Comparison of ENCODE assay signal across 24 mouse cellular contexts in genomic region chr1:140588302-140588701, GRCm38 (mm10).
"Had no signal": no experiment of that assay in that cellular context is flagged by ENCODE, and none has a peak within 500 bp of the region (broad histone marks: within the 10 kb centered on the region; RNA-seq: fewer than 3 reads in every experiment).

No protein-coding gene starts in this region.

- H3K4me1 ChIP-seq: heart, embryonic 10.5 days; heart, embryonic 12.5 days; hindbrain, embryonic 13.5 days; hindbrain, embryonic 15.5 days; kidney, embryonic 15.5 days; limb, embryonic 13.5 days; limb, embryonic 15.5 days; liver, embryonic 12.5 days had no signal

- H3K27ac ChIP-seq: heart, embryonic 10.5 days; hindbrain, embryonic 13.5 days; hindbrain, embryonic 15.5 days; hindbrain, postnatal 0 days; kidney, embryonic 15.5 days; kidney, postnatal 0 days; limb, embryonic 13.5 days; limb, embryonic 15.5 days; liver, embryonic 12.5 days had no signal

- H3K4me2 ChIP-seq: heart, embryonic 12.5 days; hindbrain, embryonic 13.5 days; hindbrain, embryonic 15.5 days; kidney, embryonic 15.5 days; limb, embryonic 13.5 days; limb, embryonic 15.5 days; liver, embryonic 12.5 days had no signal

- H3K27me3 ChIP-seq: heart, embryonic 12.5 days; hindbrain, embryonic 13.5 days; hindbrain, embryonic 15.5 days; kidney, embryonic 15.5 days; limb, embryonic 13.5 days; limb, embryonic 15.5 days; liver, embryonic 12.5 days had no signal

- H3K36me3 ChIP-seq: heart, embryonic 10.5 days; heart, embryonic 12.5 days; hindbrain, embryonic 13.5 days; hindbrain, embryonic 15.5 days; kidney, embryonic 15.5 days; limb, embryonic 13.5 days; limb, embryonic 15.5 days; liver, embryonic 12.5 days had no signal

- DNase-seq: gastrocnemius, postnatal 14 days; gastrocnemius, postnatal 36 days; heart, adult 18-20 months; heart, postnatal 10 days; heart, postnatal 36 days; kidney, adult 11 months; kidney, adult 2 months; kidney, adult 9 months; kidney, postnatal 14 days; kidney, postnatal 36 days; layer of hippocampus, adult 9-11 months; layer of hippocampus, postnatal 36 days; left cerebral cortex, postnatal 4 days had no signal

- H3K4me3 ChIP-seq: heart, embryonic 10.5 days; heart, embryonic 12.5 days; hindbrain, embryonic 13.5 days; hindbrain, embryonic 15.5 days; kidney, embryonic 15.5 days; limb, embryonic 13.5 days; limb, embryonic 15.5 days; liver, embryonic 12.5 days had no signal

- H3K9ac ChIP-seq: heart, embryonic 12.5 days; hindbrain, embryonic 13.5 days; hindbrain, embryonic 15.5 days; kidney, embryonic 15.5 days; limb, embryonic 13.5 days; limb, embryonic 15.5 days; liver, embryonic 12.5 days had no signal

- ATAC-seq: hindbrain, postnatal 0 days; intestine, embryonic 16.5 days; liver, embryonic 12.5 days had no signal

- H3K9me3 ChIP-seq: heart, embryonic 10.5 days; heart, embryonic 12.5 days; hindbrain, embryonic 13.5 days; hindbrain, embryonic 15.5 days; kidney, embryonic 15.5 days; limb, embryonic 13.5 days; limb, embryonic 15.5 days; liver, embryonic 12.5 days had no signal
